Mouse (Mus musculus) C2C12 (cell line): Measurements from ENCODE around the gene Dchs1. TPM values are rescaled to one million over a fixed set of nuclear protein-coding genes. Genes with fewer than 3 reads are reported as not detected.

Experiments used
- H3K27me3 ChIP-seq: one replicate; pipeline ENCODE4 v1.6.1; 2011; ENCODE audit not compliant: control insufficient read depth, insufficient read depth, insufficient read length
- H3K36me3 ChIP-seq: one replicate; pipeline ENCODE4 v1.6.1; 2011; ENCODE audit not compliant: control insufficient read depth, insufficient read depth
- H3K4me3 ChIP-seq: one replicate; pipeline ENCODE4 v1.5.1; 2011; ENCODE audit warnings: mild to moderate bottlenecking, control low read depth; ENCODE audit not compliant: poor library complexity, insufficient read depth, severe bottlenecking
- H3K79me2 ChIP-seq: one replicate; pipeline ENCODE4 v1.6.1; 2011; ENCODE audit not compliant: control insufficient read depth, insufficient read depth
- H3K79me3 ChIP-seq: one replicate; pipeline ENCODE4 v1.6.1; 2011; ENCODE audit warnings: low read depth, control low read depth
- H3ac ChIP-seq: one replicate; pipeline ENCODE3; 2011; ENCODE audit warnings: low read depth; ENCODE audit not compliant: control insufficient read depth, insufficient read length
- CEBPB ChIP-seq: IDR thresholded peaks from one replicate; pipeline ENCODE4 v1.6.1; 2011; ENCODE audit warnings: low read depth, mild to moderate bottlenecking, control low read depth, moderate library complexity
- CTCF ChIP-seq: IDR thresholded peaks from one replicate; pipeline ENCODE4 v1.5.1; 2011; ENCODE audit not compliant: control insufficient read depth, insufficient read depth, insufficient read length
- FOSL1 ChIP-seq: IDR thresholded peaks from one replicate; pipeline ENCODE4 v1.8.0; 2011; ENCODE audit warnings: mild to moderate bottlenecking, low read length; ENCODE audit not compliant: poor library complexity, insufficient read depth, severe bottlenecking
- MAX ChIP-seq: IDR thresholded peaks from one replicate; pipeline ENCODE4 v1.6.1; 2011; ENCODE audit warnings: mild to moderate bottlenecking, control low read depth
- MYOD1 ChIP-seq: IDR thresholded peaks from one replicate; pipeline ENCODE4 v1.6.1; 2011; ENCODE audit warnings: low read depth; ENCODE audit not compliant: control insufficient read depth, insufficient read length
- MYOG ChIP-seq: IDR thresholded peaks from one replicate; pipeline ENCODE4 v1.6.1; 2011; ENCODE audit not compliant: control insufficient read depth, insufficient read length; ENCODE audit errors: extremely low read depth
- USF1 ChIP-seq: IDR thresholded peaks from one replicate; pipeline ENCODE4 v1.6.1; 2011; ENCODE audit warnings: low read depth, mild to moderate bottlenecking, control low read depth, moderate library complexity
- polyA plus RNA-seq: library from polyadenylated mRNA; unstranded; fragments of >200 nt; fragmentation: generic; extraction: Trizol; gene quantifications from one replicate; pipeline ENCODE4 v1.2.1, GENCODE M21; 2012; ENCODE audit warnings: missing spikeins

The Dchs1 gene
- polyA plus RNA-seq, 1 experiment = 1.8 TPM

GRCm38 (mm10) chr7:105773041-105773440, 14.4 kb downstream of the Dchs1 start:
- H3K27me3 ChIP-seq = peaks cover 3% of the 10 kb centered on the region
- H3K79me3 ChIP-seq = no peaks in the 10 kb centered on the region
- H3K36me3 ChIP-seq = no peaks in the 10 kb centered on the region
- no peak for TF ChIP-seq FOSL1
- TF ChIP-seq MYOD1 = no peak
- no peak for TF ChIP-seq CTCF
- TF ChIP-seq MAX = no peak
- TF ChIP-seq USF1 = no peak
- no peak for TF ChIP-seq MYOG
- TF ChIP-seq CEBPB = no peak
- no peak overlapping the region for H3K4me3 ChIP-seq
- H3K79me2 ChIP-seq = no peaks in the 10 kb centered on the region
- no peak overlapping the region for H3ac ChIP-seq

DNA sequence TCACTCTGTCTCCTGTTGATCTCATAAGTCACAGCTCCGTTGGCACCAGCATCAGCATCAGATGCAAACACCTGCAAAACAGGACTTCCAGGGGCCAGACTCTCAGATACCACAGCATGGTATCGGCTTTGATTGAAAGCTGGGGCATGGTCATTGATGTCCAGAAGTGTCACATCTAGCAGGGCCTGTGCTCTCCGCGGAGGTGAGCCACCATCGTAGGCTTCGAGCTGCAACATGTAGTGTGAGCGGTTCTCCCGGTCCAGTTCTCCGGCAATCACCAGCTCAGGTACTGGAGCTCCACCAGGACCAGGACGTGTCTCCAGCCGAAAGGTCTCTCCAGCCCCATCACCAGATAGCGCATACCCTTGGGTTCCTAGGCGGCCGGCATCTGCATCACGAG, 15.1 kb downstream of the Dchs1 start:
- no peaks in the 10 kb centered on the region for H3K36me3 ChIP-seq
- no peak overlapping the region for H3K4me3 ChIP-seq
- no peaks in the 10 kb centered on the region for H3K79me2 ChIP-seq
- H3ac ChIP-seq = no peak overlapping the region
- H3K27me3 ChIP-seq = peaks cover 3% of the 10 kb centered on the region
- no peak for TF ChIP-seq CTCF
- TF ChIP-seq FOSL1 = no peak
- TF ChIP-seq USF1 = no peak
- TF ChIP-seq MYOG = no peak
- no peak for TF ChIP-seq MAX
- no peak for TF ChIP-seq CEBPB
- TF ChIP-seq MYOD1 = no peak
- H3K79me3 ChIP-seq = no peaks in the 10 kb centered on the region

GRCm38 (mm10) chr7:105769959-105770358, 17.5 kb downstream of the Dchs1 start:
- Histone ChIP-seq H3K27me3 (peaks cover 3% of the 10 kb centered on the region), H3K4me3 (no peak overlapping the region), H3K36me3 (no peaks in the 10 kb centered on the region), H3ac (no peak overlapping the region), H3K79me2 (no peaks in the 10 kb centered on the region), H3K79me3 (no peaks in the 10 kb centered on the region)
- TF ChIP-seq MYOD1 (no peak), MAX (no peak), CTCF (no peak), MYOG (no peak), USF1 (no peak), CEBPB (no peak), FOSL1 (no peak)

DNA sequence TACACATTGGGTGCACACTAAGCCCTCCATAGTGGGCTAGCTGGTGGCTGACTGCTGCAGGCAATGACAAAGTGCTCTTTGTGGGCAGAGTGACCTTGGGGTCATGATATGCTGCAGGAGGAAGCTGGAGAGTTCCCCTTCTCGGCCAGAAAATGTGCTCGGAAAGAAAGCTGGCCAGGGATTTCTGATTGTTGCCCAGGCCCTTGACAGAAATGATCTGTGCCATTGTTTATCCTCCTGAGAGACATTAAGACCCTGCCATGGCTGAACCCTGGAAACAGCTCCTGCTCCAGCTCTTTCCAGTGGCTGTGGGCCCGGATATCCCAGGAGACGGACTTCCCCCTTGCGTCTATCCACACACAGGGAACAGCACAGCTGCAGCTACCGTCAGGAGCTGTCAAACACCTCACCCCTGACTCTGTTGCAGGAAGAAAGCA, 19.7 kb downstream of the Dchs1 start:
- Histone ChIP-seq H3K36me3 (no peaks in the 10 kb centered on the region), H3K4me3 (no peak overlapping the region)

DNA sequence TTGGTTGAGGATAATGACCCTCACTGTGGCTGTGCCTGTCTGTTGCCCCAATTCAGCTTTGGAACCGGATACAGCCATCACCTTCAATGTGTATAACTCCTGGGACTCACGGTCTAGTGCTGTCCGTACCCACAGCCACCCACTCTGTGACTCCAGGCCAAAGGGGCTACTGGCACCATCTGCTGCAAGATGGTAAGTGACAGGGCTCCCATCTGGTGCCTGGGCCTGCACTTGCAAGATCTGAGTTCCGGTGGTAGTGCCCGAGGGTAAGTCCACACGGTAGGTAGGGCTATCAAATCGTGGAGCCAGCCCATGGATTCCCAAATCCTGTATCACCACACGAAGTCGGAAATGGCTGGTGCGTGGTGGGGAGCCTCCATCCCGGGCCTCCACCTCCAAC, 23.1 kb downstream of the Dchs1 start:
- Histone ChIP-seq H3K36me3 (no peaks in the 10 kb centered on the region), H3K79me3 (no peaks in the 10 kb centered on the region)
- TF ChIP-seq USF1 (no peak), MYOG (no peak), CTCF (no peak)

More for the DNA sequence above, 19.7 kb downstream of the Dchs1 start:
- H3K79me3 ChIP-seq = no peaks in the 10 kb centered on the region
- no peak overlapping the region for H3ac ChIP-seq
- TF ChIP-seq MYOG (no peak), CTCF (no peak), FOSL1 (no peak), CEBPB (no peak), MYOD1 (no peak)
- no peaks in the 10 kb centered on the region for H3K79me2 ChIP-seq
- no peaks in the 10 kb centered on the region for H3K27me3 ChIP-seq

DNA sequence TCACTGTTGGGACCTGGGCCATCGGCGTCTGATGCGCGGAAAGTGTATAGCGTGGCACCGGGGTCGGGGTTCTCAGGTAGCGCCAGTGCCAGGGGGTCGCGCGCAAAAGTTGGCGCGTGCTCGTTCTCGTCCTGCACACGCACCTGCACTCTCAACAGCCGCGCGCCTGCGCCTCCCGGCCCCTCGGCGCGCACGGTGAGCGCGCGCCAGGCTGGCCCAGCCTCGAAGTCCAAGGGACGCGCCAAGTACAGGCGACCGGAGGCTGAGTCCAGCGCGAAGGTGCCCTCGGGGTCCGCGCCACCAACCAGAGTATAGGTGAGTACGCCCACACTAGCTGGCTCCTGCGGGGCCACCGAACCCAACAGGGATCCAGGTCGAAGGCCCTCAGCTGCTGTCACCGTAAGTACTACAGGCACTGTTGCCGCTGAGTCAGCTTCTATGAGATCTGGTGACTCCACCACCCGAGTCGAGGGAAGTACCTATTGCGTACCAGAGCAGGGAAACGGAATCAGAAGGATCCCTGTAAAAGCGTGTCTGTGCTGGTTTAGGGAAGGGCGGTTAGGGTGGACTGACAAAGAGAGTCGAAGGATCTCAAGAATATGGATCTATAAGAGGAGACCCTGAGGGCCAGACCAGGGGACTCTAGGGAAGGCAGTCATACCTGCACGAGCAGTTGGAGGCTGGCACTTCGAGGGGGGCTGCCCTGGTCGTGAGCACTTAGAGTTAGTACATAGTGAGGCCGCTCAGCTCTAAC, 24.8 kb downstream of the Dchs1 start:
- no peak for TF ChIP-seq MYOG
- TF ChIP-seq MAX = no peak
- TF ChIP-seq CEBPB = no peak
- TF ChIP-seq MYOD1 = no peak
- H3K27me3 ChIP-seq = peaks cover 10% of the 10 kb centered on the region
- H3K79me3 ChIP-seq = no peaks in the 10 kb centered on the region
- no peaks in the 10 kb centered on the region for H3K79me2 ChIP-seq
- no peak overlapping the region for H3K4me3 ChIP-seq
- no peak overlapping the region for H3ac ChIP-seq
- H3K36me3 ChIP-seq = no peaks in the 10 kb centered on the region

More for the DNA sequence above, 23.1 kb downstream of the Dchs1 start:
- peaks cover 5% of the 10 kb centered on the region for H3K27me3 ChIP-seq
- H3ac ChIP-seq = no peak overlapping the region
- no peak overlapping the region for H3K4me3 ChIP-seq
- no peaks in the 10 kb centered on the region for H3K79me2 ChIP-seq
